Mouse (Mus musculus): ENCODE data around the gene 6430571L13Rik. TPM values are rescaled to one million over a fixed set of nuclear protein-coding genes. Genes with fewer than 3 reads are reported as not detected.

Gene 6430571L13Rik
- polyA plus RNA-seq, 1 experiment from 2014 or later, result 1.4 TPM

- Histone ChIP-seq H3K36me3 (no peaks in the 10 kb centered on the region), H3K27ac (no peak overlapping the region), H3K9ac (no peak overlapping the region), H3K4me1 (no peaks in the 10 kb centered on the region), H3K9me3 (no peaks in the 10 kb centered on the region), H3K27me3 (peaks cover 19% of the 10 kb centered on the region), H3K4me3 (no peak overlapping the region), H3K4me2 (replicated peaks) (no peak overlapping the region)
- no peak for ATAC-seq (ENCODE audit: insufficient number of reproducible peaks, insufficient read depth, low FRiP score, low TSS enrichment)
- 42% methylated on average over 10 of the region's 10 CpGs for WGBS
Measured at GRCm38 (mm10) chr9:107369270-107370105, 29.1 kb downstream of the 6430571L13Rik start.

DNA sequence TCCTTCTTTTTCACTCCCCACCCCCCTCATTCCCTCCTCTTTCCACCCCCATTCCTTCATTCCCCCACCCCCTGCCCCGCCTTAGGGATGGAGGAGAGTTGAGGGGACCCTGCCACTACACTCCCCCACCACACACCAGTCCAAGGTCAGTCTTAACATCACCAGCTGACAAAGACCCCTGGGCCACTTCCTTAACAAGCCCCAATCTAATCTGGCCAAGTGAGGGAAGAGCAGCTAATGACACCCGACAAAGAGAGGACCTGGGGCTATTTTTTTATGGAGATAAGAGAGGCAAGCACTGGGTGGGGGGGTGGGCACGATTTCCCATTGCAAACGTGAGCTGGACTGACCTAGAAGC, 29.7 kb downstream of the 6430571L13Rik start:
- Histone ChIP-seq H3K36me3 (no peaks in the 10 kb centered on the region), H3K27ac (no peak overlapping the region), H3K4me3 (no peak overlapping the region), H3K4me1 (no peaks in the 10 kb centered on the region), H3K4me2 (replicated peaks) (no peak overlapping the region), H3K9me3 (no peaks in the 10 kb centered on the region), H3K27me3 (peaks cover 25% of the 10 kb centered on the region), H3K9ac (no peak overlapping the region)
- WGBS, result 9% methylated on average over 4 of the region's 4 CpGs
- no peak for ATAC-seq (ENCODE audit: insufficient number of reproducible peaks, insufficient read depth, low FRiP score, low TSS enrichment)

GRCm38 (mm10) chr9:107372441-107372840, 32.0 kb downstream of the 6430571L13Rik start:
- Histone ChIP-seq H3K27me3 (peaks cover 40% of the 10 kb centered on the region), H3K27ac (no peak overlapping the region), H3K9me3 (no peaks in the 10 kb centered on the region), H3K4me1 (no peaks in the 10 kb centered on the region), H3K36me3 (no peaks in the 10 kb centered on the region), H3K9ac (no peak overlapping the region), H3K4me3 (no peak overlapping the region), H3K4me2 (replicated peaks) (no peak overlapping the region)
- 53% methylated on average over 4 of the region's 4 CpGs for WGBS
- ATAC-seq (ENCODE audit: insufficient number of reproducible peaks, insufficient read depth, low FRiP score, low TSS enrichment), result no peak

DNA sequence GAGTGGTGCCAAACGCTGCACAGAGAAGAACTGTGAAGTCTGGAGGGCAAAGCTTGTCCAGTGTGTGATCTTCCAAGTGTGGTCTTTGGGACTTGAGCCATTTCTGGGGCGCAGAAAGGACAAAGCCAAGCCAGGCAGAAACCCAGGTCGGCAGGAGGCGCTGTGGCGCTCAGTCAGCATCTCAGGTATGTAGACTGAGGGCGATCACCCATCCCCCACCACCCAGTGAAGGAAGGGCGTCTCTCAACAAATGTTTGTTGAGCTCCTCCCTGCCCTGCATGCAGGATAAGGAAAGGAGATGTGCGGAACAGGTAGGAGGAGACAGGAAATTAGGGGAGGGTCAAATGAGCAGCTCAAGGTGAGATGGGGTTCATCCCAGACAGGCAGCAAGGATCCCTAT, 34.2 kb downstream of the 6430571L13Rik start:
- no peaks in the 10 kb centered on the region for H3K36me3 ChIP-seq
- no peaks in the 10 kb centered on the region for H3K9me3 ChIP-seq
- peaks cover 58% of the 10 kb centered on the region for H3K27me3 ChIP-seq
- no peak overlapping the region for H3K27ac ChIP-seq
- no peaks in the 10 kb centered on the region for H3K4me1 ChIP-seq
- ATAC-seq (ENCODE audit: insufficient number of reproducible peaks, insufficient read depth, low FRiP score, low TSS enrichment), result no peak
- H3K4me2 ChIP-seq (replicated peaks), result no peak overlapping the region
- no peak overlapping the region for H3K9ac ChIP-seq
- WGBS, result 8% methylated on average over 8 of the region's 8 CpGs
- no peak overlapping the region for H3K4me3 ChIP-seq

DNA sequence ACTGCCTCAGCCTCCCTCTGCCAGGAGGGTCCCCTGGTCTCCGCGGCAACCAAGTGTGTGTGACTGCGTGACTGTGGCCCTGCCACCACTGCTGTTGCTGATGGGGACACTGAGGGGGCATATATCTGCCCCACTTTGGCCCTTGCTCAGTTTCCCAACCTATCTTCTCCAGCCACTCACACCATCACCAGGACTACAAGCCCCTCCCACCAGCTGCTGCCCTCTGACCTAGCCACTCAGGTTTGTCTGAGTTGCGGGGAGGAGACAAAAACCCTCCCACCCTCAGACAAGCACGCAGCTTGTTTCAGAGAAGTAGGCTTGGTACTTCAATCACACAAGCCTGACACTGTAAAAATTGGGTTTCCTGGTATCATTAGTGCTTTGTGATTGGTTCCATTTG, 35.0 kb downstream of the 6430571L13Rik start:
- H3K4me1 ChIP-seq, result no peaks in the 10 kb centered on the region
- H3K4me2 ChIP-seq (replicated peaks), result no peak overlapping the region
- no peaks in the 10 kb centered on the region for H3K9me3 ChIP-seq
- H3K4me3 ChIP-seq, result no peak overlapping the region
- no peak for ATAC-seq (ENCODE audit: insufficient number of reproducible peaks, insufficient read depth, low FRiP score, low TSS enrichment)
- peaks cover 67% of the 10 kb centered on the region for H3K27me3 ChIP-seq
- 23% methylated on average over 5 of the region's 5 CpGs for WGBS
- H3K9ac ChIP-seq, result no peak overlapping the region
- H3K27ac ChIP-seq, result no peak overlapping the region
- H3K36me3 ChIP-seq, result no peaks in the 10 kb centered on the region

DNA sequence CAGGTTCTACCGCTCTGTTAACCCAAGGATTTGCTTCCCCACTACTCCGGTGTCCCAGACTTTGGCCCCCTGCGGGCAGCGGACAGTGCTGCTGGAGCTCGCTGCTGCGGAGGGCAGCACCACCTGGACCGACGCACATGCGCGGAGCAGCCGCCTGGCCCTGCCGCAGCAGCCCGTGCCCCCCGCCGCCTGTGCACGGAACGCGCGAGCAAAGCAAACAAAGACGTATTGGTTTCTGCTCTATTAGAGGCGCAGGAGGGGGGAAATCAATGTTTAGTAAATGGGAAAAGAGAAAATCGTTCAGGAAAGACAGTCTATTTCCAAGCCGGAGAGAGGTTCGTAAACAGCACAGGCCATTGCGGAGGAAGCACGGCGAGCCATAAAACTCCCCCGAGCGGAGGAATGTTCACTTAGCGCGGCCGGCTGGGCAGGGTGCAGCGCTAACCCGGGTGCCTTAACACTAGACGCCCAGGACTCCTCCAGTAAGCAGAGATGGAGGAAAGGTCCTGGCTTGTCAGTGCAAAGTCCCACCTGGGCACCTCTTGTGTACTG, 37.6 kb downstream of the 6430571L13Rik start:
- H3K4me3 ChIP-seq, result peak overlapping the region; percentile 38
- H3K4me2 ChIP-seq (replicated peaks), result peak overlapping the region; percentile 52
- WGBS, result under 1% methylated on average over 35 of the region's 35 CpGs
- ATAC-seq (ENCODE audit: insufficient number of reproducible peaks, insufficient read depth, low FRiP score, low TSS enrichment), result no peak
- H3K27me3 ChIP-seq, result peaks cover 86% of the 10 kb centered on the region
- H3K9me3 ChIP-seq, result no peaks in the 10 kb centered on the region
- H3K9ac ChIP-seq, result peak overlapping the region; percentile 15; the same call in 1 of the 2 replicates
- H3K27ac ChIP-seq, result no peak overlapping the region
- no peaks in the 10 kb centered on the region for H3K4me1 ChIP-seq
- no peaks in the 10 kb centered on the region for H3K36me3 ChIP-seq

- H3K36me3 ChIP-seq, result no peaks in the 10 kb centered on the region
- no peak overlapping the region for H3K9ac ChIP-seq
- H3K27me3 ChIP-seq, result peaks cover 88% of the 10 kb centered on the region
- 7% methylated on average over 8 of the region's 8 CpGs for WGBS
- no peaks in the 10 kb centered on the region for H3K4me1 ChIP-seq
- H3K4me2 ChIP-seq (replicated peaks), result no peak overlapping the region
- no peak overlapping the region for H3K27ac ChIP-seq
- no peak for ATAC-seq (ENCODE audit: insufficient number of reproducible peaks, insufficient read depth, low FRiP score, low TSS enrichment)
- H3K9me3 ChIP-seq, result no peaks in the 10 kb centered on the region
- no peak overlapping the region for H3K4me3 ChIP-seq
Measured at GRCm38 (mm10) chr9:107381723-107382122, 41.3 kb downstream of the 6430571L13Rik start.

- no peak overlapping the region for H3K9ac ChIP-seq
- H3K27ac ChIP-seq, result no peak overlapping the region
- H3K27me3 ChIP-seq, result peaks cover 66% of the 10 kb centered on the region
- no peak overlapping the region for H3K4me2 ChIP-seq (replicated peaks)
- no peak overlapping the region for H3K4me3 ChIP-seq
- WGBS, result 30% methylated on average over 3 of the region's 3 CpGs
- no peak for ATAC-seq (ENCODE audit: insufficient number of reproducible peaks, insufficient read depth, low FRiP score, low TSS enrichment)
- H3K4me1 ChIP-seq, result no peaks in the 10 kb centered on the region
- H3K9me3 ChIP-seq, result no peaks in the 10 kb centered on the region
- H3K36me3 ChIP-seq, result no peaks in the 10 kb centered on the region
Measured at GRCm38 (mm10) chr9:107384396-107384795, 44.0 kb downstream of the 6430571L13Rik start.

DNA sequence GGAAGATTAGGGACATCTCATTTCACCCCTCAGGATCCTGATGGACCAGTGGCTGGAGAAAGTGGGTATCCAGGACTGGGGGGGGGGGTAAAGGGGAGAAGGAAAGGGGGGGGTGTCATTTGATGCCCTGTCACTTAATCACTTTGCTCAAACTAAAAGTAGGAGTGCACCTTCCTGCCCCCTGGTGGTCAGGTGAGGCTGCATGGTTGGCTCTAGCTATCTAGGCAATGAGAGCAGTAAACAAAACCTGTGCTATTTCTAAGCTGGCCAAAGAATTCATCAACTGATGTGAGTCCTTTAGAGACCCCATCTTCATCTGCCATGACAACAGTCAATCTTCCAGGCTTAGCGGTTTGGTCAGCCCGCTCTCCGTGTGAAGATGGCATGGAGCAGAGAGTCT, 46.3 kb downstream of the 6430571L13Rik start:
- WGBS, result 63% methylated on average over 3 of the region's 3 CpGs
- H3K4me2 ChIP-seq (replicated peaks), result no peak overlapping the region
- H3K27ac ChIP-seq, result no peak overlapping the region
- H3K36me3 ChIP-seq, result no peaks in the 10 kb centered on the region
- H3K27me3 ChIP-seq, result peaks cover 46% of the 10 kb centered on the region
- no peak overlapping the region for H3K4me3 ChIP-seq
- no peak overlapping the region for H3K9ac ChIP-seq
- no peak for ATAC-seq (ENCODE audit: insufficient number of reproducible peaks, insufficient read depth, low FRiP score, low TSS enrichment)
- 0 out of 2 replicates have a peak, but pooled peaks cover 6% of the 10 kb centered on the region for H3K4me1 ChIP-seq
- H3K9me3 ChIP-seq, result no peaks in the 10 kb centered on the region

- peaks cover 36% of the 10 kb centered on the region for H3K27me3 ChIP-seq
- WGBS, result 81% methylated on average over 3 of the region's 3 CpGs
- no peak overlapping the region for H3K4me3 ChIP-seq
- no peak overlapping the region for H3K9ac ChIP-seq
- 0 out of 2 replicates have a peak, but pooled peaks cover 6% of the 10 kb centered on the region for H3K4me1 ChIP-seq
- no peaks in the 10 kb centered on the region for H3K9me3 ChIP-seq
- H3K4me2 ChIP-seq (replicated peaks), result no peak overlapping the region
- H3K36me3 ChIP-seq, result no peaks in the 10 kb centered on the region
- no peak overlapping the region for H3K27ac ChIP-seq
- no peak for ATAC-seq (ENCODE audit: insufficient number of reproducible peaks, insufficient read depth, low FRiP score, low TSS enrichment)
Measured at GRCm38 (mm10) chr9:107387708-107388107, 47.3 kb downstream of the 6430571L13Rik start.

DNA sequence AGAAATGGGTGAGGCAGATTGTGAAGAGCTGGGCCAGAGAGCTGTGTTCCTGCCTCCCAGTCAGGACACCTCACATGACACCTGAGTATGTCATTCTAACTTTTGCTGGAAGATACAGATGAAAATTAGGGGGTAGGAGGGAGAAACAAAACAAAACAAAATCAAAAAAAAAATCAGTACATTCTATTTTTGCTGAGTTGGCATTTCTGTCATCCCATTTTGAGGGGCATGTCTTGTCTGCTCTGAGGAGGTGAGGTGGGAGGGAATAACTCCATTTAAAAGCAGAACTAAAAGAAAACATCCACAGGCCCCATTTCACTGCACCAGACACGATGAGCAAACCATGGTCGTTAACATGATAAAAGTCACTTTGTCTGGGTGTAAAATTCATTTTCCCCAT, 47.9 kb downstream of the 6430571L13Rik start:
- H3K9me3 ChIP-seq, result no peaks in the 10 kb centered on the region
- H3K4me1 ChIP-seq, result 0 out of 2 replicates have a peak, but pooled peaks cover 6% of the 10 kb centered on the region
- ATAC-seq (ENCODE audit: insufficient number of reproducible peaks, insufficient read depth, low FRiP score, low TSS enrichment), result no peak
- no peaks in the 10 kb centered on the region for H3K36me3 ChIP-seq
- no peak overlapping the region for H3K4me3 ChIP-seq
- 60% methylated on average over 2 of the region's 2 CpGs for WGBS
- no peak overlapping the region for H3K4me2 ChIP-seq (replicated peaks)
- H3K27ac ChIP-seq, result no peak overlapping the region
- peaks cover 31% of the 10 kb centered on the region for H3K27me3 ChIP-seq
- H3K9ac ChIP-seq, result no peak overlapping the region

- no peak overlapping the region for H3K4me2 ChIP-seq (replicated peaks)
- H3K9ac ChIP-seq, result no peak overlapping the region
- peaks cover 9% of the 10 kb centered on the region; the same call in 1 of the 2 replicates for H3K4me1 ChIP-seq
- H3K4me3 ChIP-seq, result no peak overlapping the region
- peaks cover 53% of the 10 kb centered on the region for H3K27me3 ChIP-seq
- no peak overlapping the region for H3K27ac ChIP-seq
- H3K9me3 ChIP-seq, result no peaks in the 10 kb centered on the region
- WGBS, result 29% methylated on average over 4 of the region's 4 CpGs
- ATAC-seq (ENCODE audit: insufficient number of reproducible peaks, insufficient read depth, low FRiP score, low TSS enrichment), result no peak
- H3K36me3 ChIP-seq, result no peaks in the 10 kb centered on the region
Measured at GRCm38 (mm10) chr9:107396397-107396796, 56.0 kb downstream of the 6430571L13Rik start.

Measured in embryonic facial prominence, embryonic 12.5 days (tissue).